ENCODE assay signal across 9 mouse cellular contexts in the genomic region with DNA sequence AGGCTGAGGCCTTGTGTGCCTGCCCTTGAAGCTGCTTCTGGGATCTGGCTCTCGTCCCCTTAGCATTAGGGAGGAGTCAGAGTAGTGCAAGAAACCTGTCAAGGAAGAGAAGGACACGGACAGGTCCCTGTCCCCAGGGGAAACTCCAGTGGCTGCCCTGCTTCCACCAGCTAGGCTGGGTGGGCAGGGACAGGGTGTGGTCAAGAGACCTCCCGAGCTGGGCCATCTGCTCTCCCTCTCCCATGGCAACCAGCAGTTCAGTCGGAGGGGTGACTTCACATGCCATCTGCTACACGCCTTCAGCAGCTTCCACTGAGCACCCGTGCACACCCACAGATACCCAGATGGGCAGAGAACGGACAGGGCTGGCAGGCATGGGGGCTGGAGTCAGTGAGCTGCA. TPM values are rescaled to one million over a fixed set of nuclear protein-coding genes. Genes with fewer than 3 reads are reported as not detected.
DNase-seq lines count a peak whose midpoint lies in the region; ATAC-seq and TF ChIP-seq lines count a peak whose summit lies in the region.
"Had no signal": no experiment of that assay in that cellular context is flagged by ENCODE, and none has a peak within 500 bp of the region (broad histone marks: within the 10 kb centered on the region; RNA-seq: fewer than 3 reads in every experiment).

No protein-coding gene starts in this region.

- no peak for ATAC-seq in hindbrain, embryonic 15.5 days (ENCODE audit: low FRiP score, low read depth)
- ATAC-seq in limb, embryonic 15.5 days (ENCODE audit: insufficient number of reproducible peaks, low FRiP score, low TSS enrichment, low read depth), result no peak
- ATAC-seq in erythroblast, adult 5-6 weeks (replicated peaks; ENCODE audit: low FRiP score, poor library complexity, severe bottlenecking), result no peak
- no peak for ATAC-seq in megakaryocyte progenitor cell, adult 5-6 weeks (replicated peaks; ENCODE audit: poor library complexity)

- H3ac ChIP-seq in C2C12 (ENCODE audit: control insufficient read depth, insufficient read length, low read depth), result peak overlapping the region; percentile 37

- H3K9ac ChIP-seq in hindbrain, embryonic 15.5 days, result no peak overlapping the region
- H3K9ac ChIP-seq in limb, embryonic 15.5 days, result no peak overlapping the region

- H3K27ac ChIP-seq in hindbrain, embryonic 15.5 days (replicated peaks), result 0 out of 2 replicates have a peak overlapping the region, but pooled peaks have one; percentile 47
- H3K27ac ChIP-seq in limb, embryonic 15.5 days, result peak overlapping the region; percentile 47

- H3K79me3 ChIP-seq in C2C12 (ENCODE audit: low read depth), result peaks cover 94% of the 10 kb centered on the region

- H3K79me2 ChIP-seq in C2C12 (ENCODE audit: control insufficient read depth, insufficient read depth), result peaks cover 100% of the 10 kb centered on the region

- H3K4me2 ChIP-seq in hindbrain, embryonic 15.5 days, result 0 out of 2 replicates have a peak overlapping the region, but pooled peaks have one; percentile 10
- no peak overlapping the region for H3K4me2 ChIP-seq in limb, embryonic 15.5 days

- DNase-seq in gastrocnemius, postnatal 10 days, result peak; percentile 5
- DNase-seq in gastrocnemius, postnatal 25 days, result no peak
- peak; percentile 72 to 76 for DNase-seq in cerebellum, postnatal 25 days

- H3K36me3 ChIP-seq in C2C12 (ENCODE audit: control insufficient read depth, insufficient read depth), result peaks cover 14% of the 10 kb centered on the region
- no peaks in the 10 kb centered on the region for H3K36me3 ChIP-seq in hindbrain, embryonic 15.5 days
- H3K36me3 ChIP-seq in limb, embryonic 15.5 days, result peaks cover 2% of the 10 kb centered on the region; the same call in 1 of the 2 replicates

- H3K4me1 ChIP-seq in hindbrain, embryonic 15.5 days (replicated peaks), result peaks cover 88% of the 10 kb centered on the region
- H3K4me1 ChIP-seq in limb, embryonic 15.5 days, result peaks cover 79% of the 10 kb centered on the region

- H3K27me3 ChIP-seq in C2C12 (ENCODE audit: control insufficient read depth, insufficient read depth, insufficient read length), result no peaks in the 10 kb centered on the region
- H3K27me3 ChIP-seq in hindbrain, embryonic 15.5 days, result no peaks in the 10 kb centered on the region
- H3K27me3 ChIP-seq in limb, embryonic 15.5 days, result no peaks in the 10 kb centered on the region

- 10% methylated on average over 7 of the region's 7 CpGs for WGBS in hindbrain, embryonic 15.5 days
- WGBS in limb, embryonic 15.5 days, result 42% methylated on average over 7 of the region's 7 CpGs

- no peak overlapping the region for H3K4me3 ChIP-seq in C2C12 (ENCODE audit: insufficient read depth, poor library complexity, severe bottlenecking)
- H3K4me3 ChIP-seq in hindbrain, embryonic 15.5 days, result no peak overlapping the region
- no peak overlapping the region for H3K4me3 ChIP-seq in limb, embryonic 15.5 days

- no peaks in the 10 kb centered on the region for H3K9me3 ChIP-seq in hindbrain, embryonic 15.5 days
- H3K9me3 ChIP-seq in limb, embryonic 15.5 days, result no peaks in the 10 kb centered on the region

- no peak for TF ChIP-seq CTCF in C2C12 (IDR thresholded peaks at IDR 0.05; ENCODE audit: control insufficient read depth, insufficient read depth, insufficient read length)

TF ChIP-seq in C2C12, 6 proteins besides CTCF, POLR2A, EP300 and RAD21:
- TF ChIP-seq FOSL1 (IDR thresholded peaks at IDR 0.05; ENCODE audit: insufficient read depth, low read length, poor library complexity, severe bottlenecking) (no peak), MYOD1 (IDR thresholded peaks at IDR 0.05; ENCODE audit: control insufficient read depth, insufficient read length, low read depth) (no peak), MAX (IDR thresholded peaks at IDR 0.05) (no peak)

RNA-seq across cellular contexts. Expression of a gene that starts 7.3 kb away (rescaled TPM):
- total RNA-seq in gastrocnemius, postnatal 10 days (2021), result 10 to 100 TPM; 22.3 to 27.1 TPM
- total RNA-seq in gastrocnemius, postnatal 25 days (2021), result 1 to 10 TPM; 8.7 to 9.7 TPM
- 136 TPM for polyA plus RNA-seq in C2C12 (2012; fragmentation: generic; extraction: Trizol)
- 46.5 and 54.2 TPM in 2 replicates for polyA plus RNA-seq in hindbrain, embryonic 15.5 days (2015; fragmentation: Nextera tagmentation; extraction: Ambion mirVana)
- polyA plus RNA-seq in limb, embryonic 15.5 days (2015; fragmentation: Nextera tagmentation; extraction: Ambion mirVana), result 35.3 and 35.4 TPM in 2 replicates
- total RNA-seq in erythroblast, adult 5-6 weeks (2015; ENCODE audit: low replicate concordance), result not detected in 2 replicates
- not detected in 2 replicates for total RNA-seq in erythroblast, adult 5-6 weeks (2017; ENCODE audit: low replicate concordance)
- total RNA-seq in megakaryocyte progenitor cell, adult 5-6 weeks (2015), result 0.15 TPM in 1 of 2 replicates, not detected in the other
- total RNA-seq in megakaryocyte progenitor cell, adult 5-6 weeks (2017), result not detected in 2 replicates

RNA-seq across cellular contexts. Expression of a gene that starts 45.5 kb away (rescaled TPM):
- total RNA-seq in gastrocnemius, postnatal 10 days (2021), result not detected
- total RNA-seq in gastrocnemius, postnatal 25 days (2021), result not detected
- polyA plus RNA-seq in C2C12 (2012; fragmentation: generic; extraction: Trizol), result 1.5 TPM
- polyA plus RNA-seq in hindbrain, embryonic 15.5 days (2015; fragmentation: Nextera tagmentation; extraction: Ambion mirVana), result 1.00 and 1.9 TPM in 2 replicates
- 0.28 and 1.6 TPM in 2 replicates for polyA plus RNA-seq in limb, embryonic 15.5 days (2015; fragmentation: Nextera tagmentation; extraction: Ambion mirVana)
- total RNA-seq in erythroblast, adult 5-6 weeks (2015; ENCODE audit: low replicate concordance), result not detected in 2 replicates
- not detected in 2 replicates for total RNA-seq in erythroblast, adult 5-6 weeks (2017; ENCODE audit: low replicate concordance)
- total RNA-seq in megakaryocyte progenitor cell, adult 5-6 weeks (2015), result not detected in 2 replicates
- not detected in 2 replicates for total RNA-seq in megakaryocyte progenitor cell, adult 5-6 weeks (2017)
- total RNA-seq: left cerebral cortex, postnatal 14 days had no signal

Comparison
In these comparisons a context has a peak if more than half of its experiments do, and no peak if none do; other contexts are left out.
1. RNA of a gene that starts 7.3 kb away (total RNA-seq): 22.3 to 27.1 TPM in gastrocnemius, postnatal 10 days and 8.7 to 9.7 TPM in gastrocnemius, postnatal 25 days; 0.15 TPM in megakaryocyte progenitor cell, adult 5-6 weeks and not detected in erythroblast, adult 5-6 weeks; every median in the first group is over 4 times any median in the second.